In the genomic region with DNA sequence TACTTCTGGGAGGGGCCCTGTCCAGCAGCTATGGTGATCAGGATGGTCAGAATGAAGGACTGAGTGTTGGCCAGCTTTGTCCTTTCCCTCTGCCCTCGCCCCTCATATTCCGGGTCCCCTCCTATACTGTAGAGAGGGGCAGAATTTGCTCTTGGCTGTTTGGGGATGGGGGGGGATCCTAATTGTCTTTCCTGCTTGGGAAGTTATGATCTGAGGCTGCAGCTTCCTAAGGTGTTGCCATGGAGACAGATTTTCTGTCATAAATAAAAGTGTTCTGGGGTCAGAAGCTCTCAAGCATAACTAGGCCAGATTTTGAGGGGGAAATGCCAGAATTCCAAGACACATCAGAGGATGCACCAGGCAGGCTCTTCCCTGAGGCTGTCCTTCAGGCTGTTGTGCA, we compare ENCODE assay signal across 18 mouse cellular contexts. TPM values are rescaled to one million over a fixed set of nuclear protein-coding genes. Genes with fewer than 3 reads are reported as not detected.
DNase-seq lines count a peak whose midpoint lies in the region; ATAC-seq and TF ChIP-seq lines count a peak whose summit lies in the region.
"Had no signal": no experiment of that assay in that cellular context is flagged by ENCODE, and none has a peak within 500 bp of the region (broad histone marks: within the 10 kb centered on the region; RNA-seq: fewer than 3 reads in every experiment).

No protein-coding gene starts in this region.

- peaks cover 12% of the 10 kb centered on the region for H3K4me1 ChIP-seq in hindbrain, embryonic 14.5 days (replicated peaks; ENCODE audit: control insufficient read depth, insufficient read depth, low read length)
- peaks cover 7% of the 10 kb centered on the region; the same call in 1 of the 2 replicates for H3K4me1 ChIP-seq in hindbrain, embryonic 12.5 days
- H3K4me1 ChIP-seq in midbrain, embryonic 13.5 days (replicated peaks): peaks cover 15% of the 10 kb centered on the region
- no peaks in the 10 kb centered on the region for H3K4me1 ChIP-seq in midbrain, embryonic 11.5 days (ENCODE audit: control insufficient read depth, insufficient read depth, low read length)
- H3K4me1 ChIP-seq in hindbrain, postnatal 0 days (ENCODE audit: insufficient read depth, low read length): peaks cover 12% of the 10 kb centered on the region; the same call in 1 of the 2 replicates
- H3K4me1 ChIP-seq in stomach, postnatal 0 days (replicated peaks; ENCODE audit: control insufficient read depth, insufficient read depth): peaks cover 3% of the 10 kb centered on the region; the same call in 1 of the 2 replicates

- WGBS in hindbrain, embryonic 14.5 days: 84% methylated on average over 2 of the region's 2 CpGs
- 92% methylated on average over 2 of the region's 2 CpGs for WGBS in hindbrain, embryonic 12.5 days
- 79% methylated on average over 2 of the region's 2 CpGs for WGBS in midbrain, embryonic 13.5 days
- WGBS in midbrain, embryonic 11.5 days: 80% methylated on average over 2 of the region's 2 CpGs
- 52% methylated on average over 2 of the region's 2 CpGs for WGBS in hindbrain, postnatal 0 days
- 73% methylated on average over 2 of the region's 2 CpGs for WGBS in stomach, postnatal 0 days

- TF ChIP-seq EP300 in stomach, postnatal 0 days (optimal IDR thresholded peaks at IDR 0.05): no peak

- H3K27ac ChIP-seq in hindbrain, embryonic 14.5 days: 0 out of 2 replicates have a peak overlapping the region, but pooled peaks have one; percentile 16
- no peak overlapping the region for H3K27ac ChIP-seq in hindbrain, embryonic 12.5 days
- no peak overlapping the region for H3K27ac ChIP-seq in midbrain, embryonic 13.5 days
- H3K27ac ChIP-seq in midbrain, embryonic 11.5 days (ENCODE audit: low read depth, low read length): no peak overlapping the region
- peak overlapping the region; percentile 32; the same call in 1 of the 2 replicates for H3K27ac ChIP-seq in hindbrain, postnatal 0 days
- H3K27ac ChIP-seq in stomach, postnatal 0 days (replicated peaks): no peak overlapping the region
- H3K27ac ChIP-seq: kidney, postnatal 0 days; limb, embryonic 15.5 days had no signal

- no peaks in the 10 kb centered on the region for H3K9me3 ChIP-seq in hindbrain, embryonic 14.5 days (ENCODE audit: control insufficient read depth, low read length)
- H3K9me3 ChIP-seq in hindbrain, embryonic 12.5 days (replicated peaks): no peaks in the 10 kb centered on the region
- no peaks in the 10 kb centered on the region for H3K9me3 ChIP-seq in midbrain, embryonic 13.5 days
- no peaks in the 10 kb centered on the region for H3K9me3 ChIP-seq in midbrain, embryonic 11.5 days (ENCODE audit: control insufficient read depth, low read length)
- H3K9me3 ChIP-seq in hindbrain, postnatal 0 days (ENCODE audit: low read length): no peaks in the 10 kb centered on the region
- H3K9me3 ChIP-seq in stomach, postnatal 0 days (ENCODE audit: control insufficient read depth, low read length): no peaks in the 10 kb centered on the region
- H3K9me3 ChIP-seq: limb, embryonic 15.5 days had no signal

- no peak overlapping the region for H3K4me3 ChIP-seq in hindbrain, embryonic 14.5 days (replicated peaks; ENCODE audit: low read length)
- no peak overlapping the region for H3K4me3 ChIP-seq in hindbrain, embryonic 12.5 days
- no peak overlapping the region for H3K4me3 ChIP-seq in midbrain, embryonic 13.5 days (replicated peaks)
- H3K4me3 ChIP-seq in midbrain, embryonic 11.5 days (ENCODE audit: low read depth, low read length): no peak overlapping the region
- H3K4me3 ChIP-seq in hindbrain, postnatal 0 days (ENCODE audit: low read length): no peak overlapping the region
- H3K4me3 ChIP-seq in stomach, postnatal 0 days (ENCODE audit: low read depth, low read length): no peak overlapping the region
- H3K4me3 ChIP-seq: erythroblast, embryonic 14.5 days; limb, embryonic 15.5 days; myocyte had no signal

- no peaks in the 10 kb centered on the region for H3K27me3 ChIP-seq in hindbrain, embryonic 14.5 days (ENCODE audit: control insufficient read depth, insufficient read depth, low read length)
- H3K27me3 ChIP-seq in hindbrain, embryonic 12.5 days: no peaks in the 10 kb centered on the region
- no peaks in the 10 kb centered on the region for H3K27me3 ChIP-seq in midbrain, embryonic 13.5 days
- no peaks in the 10 kb centered on the region for H3K27me3 ChIP-seq in midbrain, embryonic 11.5 days (ENCODE audit: control insufficient read depth, insufficient read depth, low read length)
- H3K27me3 ChIP-seq in hindbrain, postnatal 0 days (ENCODE audit: insufficient read depth, low read length): no peaks in the 10 kb centered on the region
- H3K27me3 ChIP-seq in stomach, postnatal 0 days (ENCODE audit: control insufficient read depth, insufficient read depth, low read length): no peaks in the 10 kb centered on the region
- H3K27me3 ChIP-seq: limb, embryonic 15.5 days had no signal

- H3K36me3 ChIP-seq in hindbrain, embryonic 14.5 days (replicated peaks; ENCODE audit: control insufficient read depth, insufficient read depth): no peaks in the 10 kb centered on the region
- H3K36me3 ChIP-seq in hindbrain, embryonic 12.5 days: no peaks in the 10 kb centered on the region
- H3K36me3 ChIP-seq in midbrain, embryonic 13.5 days: no peaks in the 10 kb centered on the region
- no peaks in the 10 kb centered on the region for H3K36me3 ChIP-seq in midbrain, embryonic 11.5 days (ENCODE audit: control insufficient read depth, insufficient read depth, low read length)
- H3K36me3 ChIP-seq in hindbrain, postnatal 0 days (ENCODE audit: insufficient read depth, low read length): no peaks in the 10 kb centered on the region
- no peaks in the 10 kb centered on the region for H3K36me3 ChIP-seq in stomach, postnatal 0 days (ENCODE audit: control insufficient read depth, insufficient read depth, low read length)
- H3K36me3 ChIP-seq: limb, embryonic 15.5 days had no signal

- TF ChIP-seq CTCF in hindbrain, postnatal 0 days (IDR thresholded peaks at IDR 0.05; ENCODE audit: low read depth): no peak
- TF ChIP-seq CTCF in stomach, postnatal 0 days (IDR thresholded peaks at IDR 0.05; ENCODE audit: low read depth): no peak

- no peak overlapping the region for H3K4me2 ChIP-seq in hindbrain, embryonic 14.5 days (replicated peaks)
- H3K4me2 ChIP-seq in hindbrain, embryonic 12.5 days (replicated peaks): no peak overlapping the region
- H3K4me2 ChIP-seq in midbrain, embryonic 13.5 days (replicated peaks): no peak overlapping the region
- H3K4me2 ChIP-seq in midbrain, embryonic 11.5 days: no peak overlapping the region
- H3K4me2 ChIP-seq in hindbrain, postnatal 0 days (ENCODE audit: low read depth, low read length): no peak overlapping the region
- no peak overlapping the region for H3K4me2 ChIP-seq in stomach, postnatal 0 days (replicated peaks; ENCODE audit: low read depth)
- H3K4me2 ChIP-seq: limb, embryonic 15.5 days had no signal

- DNase-seq in hindbrain, embryonic 14.5 days (ENCODE audit: low spot score): peak; percentile 46
- no peak for DNase-seq in midbrain, embryonic 11.5 days (ENCODE audit: low spot score, missing footprints)
- DNase-seq in hindbrain, postnatal 0 days (ENCODE audit: low spot score): peak; percentile 68
- DNase-seq in stomach, postnatal 0 days (ENCODE audit: low spot score): no peak
- no peak for DNase-seq in kidney, postnatal 10 days
- DNase-seq: embryo, embryonic 11 days; gastrocnemius, postnatal 10 days; liver, postnatal 0 days; right cerebral cortex, postnatal 25 days; thymus, adult 18-20 months had no signal

- H3K9ac ChIP-seq in hindbrain, embryonic 14.5 days: no peak overlapping the region
- H3K9ac ChIP-seq in hindbrain, embryonic 12.5 days: no peak overlapping the region
- peak overlapping the region; percentile 28; the same call in 1 of the 2 replicates for H3K9ac ChIP-seq in midbrain, embryonic 13.5 days (replicated peaks)
- H3K9ac ChIP-seq in midbrain, embryonic 11.5 days (ENCODE audit: low read length): no peak overlapping the region
- no peak overlapping the region for H3K9ac ChIP-seq in hindbrain, postnatal 0 days (replicated peaks; ENCODE audit: low read length)
- H3K9ac ChIP-seq in stomach, postnatal 0 days (ENCODE audit: low read length): 0 out of 2 replicates have a peak overlapping the region, but pooled peaks have one; percentile 18
- H3K9ac ChIP-seq: limb, embryonic 15.5 days; liver, postnatal 0 days had no signal

- ATAC-seq in hindbrain, embryonic 14.5 days (ENCODE audit: low FRiP score): no peak
- ATAC-seq in hindbrain, embryonic 12.5 days (ENCODE audit: low FRiP score): no peak
- no peak; the same call in 1 of the 2 replicates for ATAC-seq in midbrain, embryonic 13.5 days
- ATAC-seq in midbrain, embryonic 11.5 days (ENCODE audit: low FRiP score): no peak
- ATAC-seq in hindbrain, postnatal 0 days: peak; percentile 55; the same call in 1 of the 2 replicates
- ATAC-seq in stomach, postnatal 0 days (ENCODE audit: low FRiP score, low TSS enrichment): no peak
- ATAC-seq: CD4-positive, CD25-positive, alpha-beta regulatory T cell, adult 4 months; liver, postnatal 0 days had no signal

RNA-seq across cellular contexts. Expression of gene Pdgfa, which starts 31.6 kb away (rescaled TPM):
- 24.7 and 30.1 TPM in 2 replicates for polyA plus RNA-seq in hindbrain, embryonic 14.5 days (2014; fragmentation: Nextera tagmentation; extraction: Ambion mirVana)
- polyA plus RNA-seq in hindbrain, embryonic 12.5 days (2016; fragmentation: Nextera tagmentation; extraction: Ambion mirVana): 11.2 and 13.4 TPM in 2 replicates
- 7.5 and 8.3 TPM in 2 replicates for polyA plus RNA-seq in midbrain, embryonic 13.5 days (2015; fragmentation: Nextera tagmentation; extraction: Ambion mirVana)
- polyA plus RNA-seq in midbrain, embryonic 11.5 days (2014; fragmentation: Nextera tagmentation; extraction: Ambion mirVana): 3.3 and 3.9 TPM in 2 replicates
- 49.0 and 54.4 TPM in 2 replicates for total RNA-seq in hindbrain, postnatal 0 days (2014; rRNA removed)
- polyA plus RNA-seq in hindbrain, postnatal 0 days (2015; fragmentation: Nextera tagmentation; extraction: Ambion mirVana): 41.9 and 47.5 TPM in 2 replicates
- polyA plus RNA-seq in stomach, postnatal 0 days (2015; fragmentation: Nextera tagmentation; extraction: Ambion mirVana): 56.5 and 60.4 TPM in 2 replicates
- total RNA-seq: MEL had no signal
- polyA plus RNA-seq: CD4-positive, CD25-positive, alpha-beta regulatory T cell, adult 4 months had no signal

Comparison
In these comparisons a context has a peak if more than half of its experiments do, and no peak if none do; other contexts are left out.
1. H3K27ac ChIP-seq: peak in hindbrain, embryonic 14.5 days (single experiment) and hindbrain, postnatal 0 days (single experiment); none in hindbrain, embryonic 12.5 days (single experiment), midbrain, embryonic 13.5 days (single experiment), midbrain, embryonic 11.5 days (single experiment) and stomach, postnatal 0 days (single experiment).
2. H3K9ac ChIP-seq: peak in midbrain, embryonic 13.5 days (single experiment) and stomach, postnatal 0 days (single experiment); none in hindbrain, embryonic 14.5 days (single experiment), hindbrain, embryonic 12.5 days (single experiment), midbrain, embryonic 11.5 days (single experiment) and hindbrain, postnatal 0 days (single experiment).
3. DNase-seq: peak in hindbrain, embryonic 14.5 days (single experiment) and hindbrain, postnatal 0 days (single experiment); none in midbrain, embryonic 11.5 days (single experiment), stomach, postnatal 0 days (single experiment) and kidney, postnatal 10 days (single experiment).